Mouse (Mus musculus): ENCODE measurements around the gene Daam1. TPM values are rescaled to one million over a fixed set of nuclear protein-coding genes. Genes with fewer than 3 reads are reported as not detected.

Gene Daam1
- polyA plus RNA-seq, 1 experiment: 36.2 TPM

GRCm38 (mm10) chr12:71795626-71796025 lies 35.3 kb upstream of the Daam1 start:
- WGBS: 42% methylated on average over 4 of the region's 4 CpGs
- no peak overlapping the region for H3K4me3 ChIP-seq (replicated peaks; ENCODE audit: control insufficient read depth, low read depth, low read length)
- no peak overlapping the region for H3K27ac ChIP-seq (ENCODE audit: control insufficient read depth, insufficient read depth, low read depth, low read length, poor library complexity)
- H3K4me1 ChIP-seq (ENCODE audit: control insufficient read depth, insufficient read depth, low read length): no peaks in the 10 kb centered on the region
- TF ChIP-seq POLR2A (IDR thresholded peaks at IDR 0.05; ENCODE audit: borderline replicate concordance, control insufficient read depth, low read depth, low read length) (no peak), CTCF (IDR thresholded peaks at IDR 0.05; ENCODE audit: control insufficient read depth, insufficient read depth, low read length) (no peak)

- H3K4me1 ChIP-seq (ENCODE audit: control insufficient read depth, insufficient read depth, low read length): no peaks in the 10 kb centered on the region
- no peak overlapping the region for H3K27ac ChIP-seq (ENCODE audit: control insufficient read depth, insufficient read depth, low read depth, low read length, poor library complexity)
- 3% methylated on average over 7 of the region's 7 CpGs for WGBS
- TF ChIP-seq CTCF (IDR thresholded peaks at IDR 0.05; ENCODE audit: control insufficient read depth, insufficient read depth, low read length): no peak
- TF ChIP-seq POLR2A (IDR thresholded peaks at IDR 0.05; ENCODE audit: borderline replicate concordance, control insufficient read depth, low read depth, low read length): no peak
- no peak overlapping the region for H3K4me3 ChIP-seq (replicated peaks; ENCODE audit: control insufficient read depth, low read depth, low read length)
These were observed 34.4 kb upstream of the Daam1 start for GRCm38 (mm10) chr12:71796517-71796916.

GRCm38 (mm10) chr12:71807306-71807705 lies 23.6 kb upstream of the Daam1 start:
- no peak for TF ChIP-seq CTCF (IDR thresholded peaks at IDR 0.05; ENCODE audit: control insufficient read depth, insufficient read depth, low read length)
- TF ChIP-seq POLR2A (IDR thresholded peaks at IDR 0.05; ENCODE audit: borderline replicate concordance, control insufficient read depth, low read depth, low read length): no peak
- H3K27ac ChIP-seq (ENCODE audit: control insufficient read depth, insufficient read depth, low read depth, low read length, poor library complexity): no peak overlapping the region
- WGBS: 71% methylated on average over 9 of the region's 9 CpGs
- H3K4me1 ChIP-seq (ENCODE audit: control insufficient read depth, insufficient read depth, low read length): no peaks in the 10 kb centered on the region
- H3K4me3 ChIP-seq (replicated peaks; ENCODE audit: control insufficient read depth, low read depth, low read length): no peak overlapping the region

GRCm38 (mm10) chr12:71808631-71809030 lies 22.2 kb upstream of the Daam1 start:
- Histone ChIP-seq H3K4me3 (replicated peaks; ENCODE audit: control insufficient read depth, low read depth, low read length) (no peak overlapping the region), H3K4me1 (ENCODE audit: control insufficient read depth, insufficient read depth, low read length) (no peaks in the 10 kb centered on the region), H3K27ac (ENCODE audit: control insufficient read depth, insufficient read depth, low read depth, low read length, poor library complexity) (no peak overlapping the region)
- TF ChIP-seq POLR2A (IDR thresholded peaks at IDR 0.05; ENCODE audit: borderline replicate concordance, control insufficient read depth, low read depth, low read length) (no peak), CTCF (IDR thresholded peaks at IDR 0.05; ENCODE audit: control insufficient read depth, insufficient read depth, low read length) (no peak)
- WGBS: 90% methylated on average over 9 of the region's 9 CpGs

GRCm38 (mm10) chr12:71809550-71809949 lies 21.3 kb upstream of the Daam1 start:
- TF ChIP-seq CTCF (IDR thresholded peaks at IDR 0.05; ENCODE audit: control insufficient read depth, insufficient read depth, low read length) (no peak), POLR2A (IDR thresholded peaks at IDR 0.05; ENCODE audit: borderline replicate concordance, control insufficient read depth, low read depth, low read length) (no peak)
- no peaks in the 10 kb centered on the region for H3K4me1 ChIP-seq (ENCODE audit: control insufficient read depth, insufficient read depth, low read length)
- no peak overlapping the region for H3K27ac ChIP-seq (ENCODE audit: control insufficient read depth, insufficient read depth, low read depth, low read length, poor library complexity)
- no peak overlapping the region for H3K4me3 ChIP-seq (replicated peaks; ENCODE audit: control insufficient read depth, low read depth, low read length)
- 85% methylated on average over 3 of the region's 3 CpGs for WGBS

GRCm38 (mm10) chr12:71812567-71812966 lies 18.3 kb upstream of the Daam1 start:
- no peak for TF ChIP-seq CTCF (IDR thresholded peaks at IDR 0.05; ENCODE audit: control insufficient read depth, insufficient read depth, low read length)
- WGBS: 77% methylated on average over 14 of the region's 14 CpGs
- no peak overlapping the region for H3K27ac ChIP-seq (ENCODE audit: control insufficient read depth, insufficient read depth, low read depth, low read length, poor library complexity)

GRCm38 (mm10) chr12:71813251-71813650 lies 17.6 kb upstream of the Daam1 start:
- TF ChIP-seq CTCF (IDR thresholded peaks at IDR 0.05; ENCODE audit: control insufficient read depth, insufficient read depth, low read length) (no peak), POLR2A (IDR thresholded peaks at IDR 0.05; ENCODE audit: borderline replicate concordance, control insufficient read depth, low read depth, low read length) (no peak)
- H3K4me3 ChIP-seq (replicated peaks; ENCODE audit: control insufficient read depth, low read depth, low read length): no peak overlapping the region
- no peak overlapping the region for H3K27ac ChIP-seq (ENCODE audit: control insufficient read depth, insufficient read depth, low read depth, low read length, poor library complexity)
- H3K4me1 ChIP-seq (ENCODE audit: control insufficient read depth, insufficient read depth, low read length): no peaks in the 10 kb centered on the region
- WGBS: 88% methylated on average over 9 of the region's 9 CpGs

More at GRCm38 (mm10) chr12:71812567-71812966, 18.3 kb upstream of the Daam1 start:
- Histone ChIP-seq H3K4me3 (replicated peaks; ENCODE audit: control insufficient read depth, low read depth, low read length) (no peak overlapping the region), H3K4me1 (ENCODE audit: control insufficient read depth, insufficient read depth, low read length) (no peaks in the 10 kb centered on the region)

- no peak overlapping the region for H3K4me3 ChIP-seq (replicated peaks; ENCODE audit: control insufficient read depth, low read depth, low read length)
- no peak for TF ChIP-seq CTCF (IDR thresholded peaks at IDR 0.05; ENCODE audit: control insufficient read depth, insufficient read depth, low read length)
- no peak for TF ChIP-seq POLR2A (IDR thresholded peaks at IDR 0.05; ENCODE audit: borderline replicate concordance, control insufficient read depth, low read depth, low read length)
- H3K27ac ChIP-seq (ENCODE audit: control insufficient read depth, insufficient read depth, low read depth, low read length, poor library complexity): no peak overlapping the region
- 63% methylated on average over 7 of the region's 7 CpGs for WGBS
- no peaks in the 10 kb centered on the region for H3K4me1 ChIP-seq (ENCODE audit: control insufficient read depth, insufficient read depth, low read length)
These were observed 17.1 kb upstream of the Daam1 start for GRCm38 (mm10) chr12:71813761-71814160.

GRCm38 (mm10) chr12:71820094-71820493 lies 10.8 kb upstream of the Daam1 start:
- Histone ChIP-seq H3K4me1 (ENCODE audit: control insufficient read depth, insufficient read depth, low read length) (no peaks in the 10 kb centered on the region), H3K4me3 (replicated peaks; ENCODE audit: control insufficient read depth, low read depth, low read length) (no peak overlapping the region), H3K27ac (ENCODE audit: control insufficient read depth, insufficient read depth, low read depth, low read length, poor library complexity) (no peak overlapping the region)
- 83% methylated on average over 5 of the region's 5 CpGs for WGBS
- TF ChIP-seq POLR2A (IDR thresholded peaks at IDR 0.05; ENCODE audit: borderline replicate concordance, control insufficient read depth, low read depth, low read length): no peak

Measured in bone marrow, adult 2 months (tissue).